Mouse (Mus musculus) ovary, postnatal 10 days (tissue): ENCODE data around the gene Alg14.

Source experiments
- DNase-seq: peaks from one replicate; pipeline ENCODE4 v3.0.0; 2022; ENCODE audit warnings: low spot score

The Alg14 gene

GRCm38 (mm10) chr3:121365131-121365530 is 73.6 kb downstream of the Alg14 start:
- no peak for DNase-seq

GRCm38 (mm10) chr3:121368616-121369015 is 77.0 kb downstream of the Alg14 start:
- DNase-seq: no peak

DNA sequence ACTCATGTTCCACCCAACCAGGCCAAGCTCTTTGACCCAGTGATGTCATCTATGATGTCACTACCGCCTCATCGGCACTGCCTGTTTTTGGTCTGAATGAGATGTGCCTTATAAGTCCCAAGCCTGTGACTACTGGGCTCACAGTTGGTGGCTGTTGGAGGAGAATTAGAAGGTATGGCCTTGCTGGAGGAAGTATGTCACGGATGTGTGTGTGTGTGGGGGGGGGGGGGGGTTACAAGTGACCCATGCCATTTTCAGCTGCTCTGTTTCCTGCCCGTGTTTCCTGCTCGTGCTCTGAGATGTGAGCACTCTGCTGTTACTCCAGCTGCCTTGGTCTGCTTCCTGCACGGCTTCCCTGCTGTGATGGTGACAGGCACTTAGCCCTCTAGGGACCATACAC is 77.9 kb downstream of the Alg14 start:
- DNase-seq: no peak

GRCm38 (mm10) chr3:121370301-121370700 is 78.7 kb downstream of the Alg14 start:
- no peak for DNase-seq

DNA sequence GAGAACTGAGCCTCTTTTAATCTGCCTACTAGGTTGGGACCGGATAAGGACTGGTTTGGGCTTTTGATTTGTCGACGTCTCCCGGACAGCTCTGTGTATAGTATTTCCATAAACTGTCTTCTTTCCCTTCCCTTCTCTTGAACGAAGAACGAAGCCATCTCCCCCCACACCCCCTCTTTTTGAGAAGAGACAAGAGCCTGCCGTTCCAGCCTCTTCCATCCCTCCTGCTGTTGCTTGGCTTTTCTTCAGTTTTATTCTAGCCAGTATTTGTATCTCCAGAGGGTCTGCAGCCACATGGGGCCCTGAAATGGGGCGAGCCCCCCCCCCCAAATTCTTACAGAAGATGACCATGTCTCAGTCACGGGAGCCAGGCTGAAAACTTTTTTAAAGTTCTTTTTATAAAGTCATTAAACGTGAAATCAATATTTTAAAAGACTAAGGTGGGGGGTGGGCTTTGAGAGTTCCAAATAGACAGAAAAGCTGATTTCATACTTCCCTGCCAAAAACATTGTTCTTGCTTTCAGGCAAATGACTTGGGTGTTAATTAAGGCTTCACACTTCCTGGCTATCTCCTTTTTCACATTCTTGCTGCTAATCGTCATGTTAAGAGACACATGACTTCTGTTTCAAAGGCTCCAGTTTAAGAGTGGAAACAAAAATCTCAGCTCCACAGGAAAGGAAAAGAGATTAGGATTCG is 79.4 kb downstream of the Alg14 start:
- no peak for DNase-seq

DNA sequence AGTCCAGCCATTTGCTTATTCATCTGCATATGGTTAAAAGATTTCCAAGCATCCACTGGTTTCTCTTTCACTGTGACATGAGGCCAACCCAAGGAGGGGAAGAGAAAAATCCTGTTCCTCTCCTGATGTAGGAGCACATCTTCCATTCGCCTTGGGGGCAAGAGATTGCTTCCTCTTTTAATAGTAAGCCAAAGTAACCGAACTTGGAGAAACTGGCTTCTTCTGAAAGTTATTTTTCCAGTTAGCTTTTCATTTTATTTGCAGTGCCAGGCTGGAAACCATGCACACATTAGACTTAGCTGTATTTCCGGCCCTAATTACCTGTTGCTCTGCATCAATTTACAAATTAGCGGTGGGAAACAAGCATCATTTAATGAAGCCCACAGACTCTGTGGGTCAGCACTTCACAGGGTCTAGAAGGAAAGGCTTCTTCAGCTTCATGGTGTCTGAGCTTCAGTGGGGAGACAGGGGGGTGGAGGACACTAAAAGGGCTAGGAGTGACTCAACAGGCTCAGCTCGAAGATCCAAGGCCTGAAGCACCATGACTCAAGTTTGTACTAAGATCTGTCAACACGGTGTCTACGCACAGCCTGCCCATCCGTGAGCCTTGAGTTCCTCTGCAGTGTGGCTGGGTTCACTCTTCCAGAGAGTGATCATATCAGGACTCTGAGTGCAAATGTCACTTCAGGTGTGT is 80.1 kb downstream of the Alg14 start:
- no peak for DNase-seq

DNA sequence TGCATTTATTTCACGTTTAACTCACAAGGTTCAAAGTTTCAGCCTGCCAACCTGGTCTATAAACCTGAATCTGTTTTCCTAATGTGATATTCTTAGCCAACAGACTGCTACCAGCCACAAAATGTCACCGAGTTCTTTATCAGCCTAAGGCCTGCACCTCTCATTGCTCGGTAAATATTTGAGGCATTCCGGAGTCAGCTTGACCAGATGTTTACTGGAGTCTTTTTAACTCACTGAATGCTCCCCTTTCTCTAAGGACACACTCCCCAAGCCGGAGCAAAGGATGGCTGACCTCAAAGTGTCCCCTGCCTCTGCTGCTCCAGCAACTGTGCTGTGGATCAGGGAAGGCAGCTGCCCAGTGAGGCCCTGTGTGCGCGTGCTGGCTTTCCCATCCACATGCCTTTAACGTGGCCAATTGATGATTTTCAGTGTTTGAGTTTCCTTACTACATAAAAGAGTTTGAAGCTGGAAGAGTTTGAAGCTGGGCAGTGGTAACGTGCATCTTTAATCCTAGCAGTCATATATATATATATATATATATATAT is 82.4 kb downstream of the Alg14 start:
- no peak for DNase-seq

GRCm38 (mm10) chr3:121375541-121376129 is 84.1 kb downstream of the Alg14 start:
- DNase-seq: no peak

GRCm38 (mm10) chr3:121378708-121379612 is 87.4 kb downstream of the Alg14 start:
- no peak for DNase-seq

DNA sequence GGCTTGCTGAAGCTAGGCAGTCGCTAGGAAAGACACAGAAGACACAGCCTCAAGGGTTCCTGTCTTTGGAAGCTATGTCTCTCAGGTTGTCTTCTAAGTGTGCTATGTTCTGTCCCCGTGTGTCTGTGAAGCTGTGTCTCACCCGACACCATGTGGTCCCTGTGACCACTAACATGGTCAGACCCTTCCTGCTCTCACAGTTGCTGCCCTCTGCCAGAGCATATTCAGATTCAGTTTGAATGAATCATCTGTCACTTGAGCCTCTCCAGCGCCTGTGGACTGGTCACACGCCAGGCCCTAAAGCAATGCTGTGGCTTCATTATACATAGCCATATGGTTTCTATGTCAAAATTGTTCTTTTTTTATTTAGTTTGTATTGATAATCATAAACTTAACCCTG is 88.1 kb downstream of the Alg14 start:
- DNase-seq: no peak

DNA sequence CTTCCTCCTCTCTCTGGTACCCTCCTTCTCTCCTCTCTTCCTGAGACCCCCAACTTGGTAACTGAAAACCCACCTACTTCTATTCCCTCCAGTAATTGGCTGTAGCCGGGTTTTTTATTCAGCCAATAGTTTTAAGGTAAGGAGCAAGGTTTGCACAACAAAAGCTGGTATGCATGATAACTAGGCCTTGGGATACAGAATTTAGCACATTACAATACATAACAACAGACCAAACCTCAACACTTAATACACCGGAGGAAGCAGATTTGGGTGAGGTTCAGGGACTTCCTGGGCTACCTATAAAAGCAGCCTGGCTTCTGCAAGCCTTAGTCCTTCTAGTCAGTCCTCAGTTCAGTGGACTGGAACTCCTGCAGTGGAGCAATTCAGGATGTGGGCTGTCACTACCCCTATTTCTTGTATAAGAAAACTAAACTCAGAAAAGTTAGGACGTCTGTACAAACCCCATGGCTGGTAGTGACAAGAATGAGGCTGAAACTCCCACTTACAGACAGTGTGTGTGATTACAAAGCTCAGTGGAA is 96.0 kb downstream of the Alg14 start:
- no peak for DNase-seq

GRCm38 (mm10) chr3:121389366-121389765 is 97.8 kb downstream of the Alg14 start:
- DNase-seq: no peak

DNA sequence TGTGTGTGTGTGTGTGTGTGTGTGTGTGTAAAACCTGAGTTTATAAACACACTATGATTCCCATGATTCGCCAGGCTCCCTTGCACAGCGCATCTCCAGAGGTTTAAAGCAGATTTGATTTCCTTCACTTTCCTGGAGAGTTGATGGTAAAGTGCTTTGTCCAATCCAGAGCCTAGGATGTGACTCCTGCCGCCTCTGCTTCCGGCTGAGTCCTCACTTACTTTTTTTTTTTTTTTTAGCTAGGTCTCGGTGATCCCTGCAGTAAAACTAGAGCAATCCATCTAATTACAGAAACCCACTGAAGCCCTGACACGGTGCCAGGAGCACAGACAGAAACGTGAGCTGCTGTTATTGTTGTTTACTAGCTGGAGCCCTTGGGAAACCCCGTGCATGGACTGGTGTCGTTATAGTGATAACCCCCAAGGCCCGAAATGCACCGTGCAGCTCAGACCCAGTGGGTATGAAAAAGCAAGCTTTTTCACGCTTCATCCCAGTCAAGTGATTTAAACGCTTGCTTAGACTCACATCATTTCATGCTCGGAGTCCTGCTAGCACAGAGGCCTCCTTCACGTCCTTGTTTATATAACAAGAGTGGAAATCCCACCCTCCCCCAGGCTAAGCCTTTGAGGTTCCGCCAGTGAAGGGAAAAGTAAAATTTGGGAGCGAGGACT is 98.4 kb downstream of the Alg14 start:
- DNase-seq: no peak

- DNase-seq: no peak
These were observed 99.2 kb downstream of the Alg14 start for GRCm38 (mm10) chr3:121390724-121391123.

DNA sequence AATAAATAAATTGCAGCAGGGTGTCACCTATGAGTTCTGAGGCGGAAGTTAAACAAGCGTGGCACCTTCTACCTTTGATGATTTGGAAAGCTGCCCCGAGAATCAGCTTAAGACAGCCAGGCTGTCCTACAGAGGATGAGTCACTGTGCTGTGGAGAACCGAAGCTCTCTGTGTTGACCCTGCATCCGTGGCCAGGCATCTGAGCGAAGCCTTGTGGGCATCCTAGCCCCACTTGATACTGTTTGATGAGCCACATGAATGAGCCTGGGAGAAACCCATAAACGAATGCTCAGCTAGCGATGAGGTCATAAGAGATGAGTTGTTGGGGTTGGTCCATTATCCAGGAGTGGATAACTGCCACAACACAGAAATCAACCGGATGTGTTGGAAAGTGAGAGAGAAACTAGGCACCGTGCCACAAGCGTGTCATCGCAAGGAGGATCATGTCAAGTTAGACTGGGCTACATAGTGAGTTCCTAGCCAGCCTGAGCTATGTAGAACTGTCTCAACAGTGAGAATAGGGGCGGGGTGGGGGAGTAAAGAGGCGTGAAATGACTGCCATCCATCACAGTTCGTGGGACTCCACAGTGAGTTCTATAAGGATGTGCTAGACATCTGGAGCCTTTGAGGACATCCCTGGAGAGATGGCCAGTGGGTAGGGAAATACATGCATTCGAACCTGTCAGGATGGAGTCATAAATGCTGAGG is 104.2 kb downstream of the Alg14 start:
- DNase-seq: no peak

GRCm38 (mm10) chr3:121396561-121396960 is 105.0 kb downstream of the Alg14 start:
- DNase-seq: no peak

DNA sequence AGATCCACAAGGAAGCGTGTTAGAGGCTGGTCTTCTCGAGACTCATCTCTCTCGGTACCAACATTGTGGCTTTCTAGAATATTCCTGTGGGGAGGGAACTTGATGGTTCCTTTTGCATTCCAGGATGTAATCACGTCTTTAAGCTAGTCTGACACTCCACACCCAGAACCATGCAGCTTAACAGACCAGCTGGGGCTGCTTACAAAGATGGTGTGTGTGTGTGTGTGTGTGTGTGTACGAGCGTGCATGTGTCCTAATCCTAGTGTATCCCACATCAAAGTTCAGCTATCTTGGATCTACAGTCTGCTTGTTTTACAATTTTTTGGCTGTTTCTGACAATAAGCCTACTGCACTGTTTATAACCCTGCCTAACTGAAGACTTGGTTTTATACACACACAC is 105.4 kb downstream of the Alg14 start:
- no peak for DNase-seq

GRCm38 (mm10) chr3:121401384-121401783 is 109.8 kb downstream of the Alg14 start:
- no peak for DNase-seq

DNA sequence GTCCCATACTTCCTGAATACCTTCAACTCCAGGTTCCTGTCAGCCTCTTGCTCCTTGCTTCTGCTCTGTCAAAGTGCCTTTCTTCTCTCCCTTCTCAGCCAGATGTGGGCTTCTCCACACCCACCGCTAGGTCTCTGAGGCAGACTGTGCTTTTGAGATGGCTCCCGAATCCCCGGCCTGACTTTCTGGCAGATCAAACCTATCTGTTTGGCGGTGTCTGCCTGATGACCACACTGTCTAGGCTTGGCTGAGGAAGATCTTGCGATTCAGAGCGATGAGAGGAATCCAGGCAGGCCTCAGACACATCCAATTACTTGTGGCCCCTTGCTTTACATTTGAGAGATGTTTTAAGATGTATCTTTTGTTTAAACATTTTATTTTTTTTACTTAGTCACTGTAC is 110.5 kb downstream of the Alg14 start:
- DNase-seq: no peak

DNA sequence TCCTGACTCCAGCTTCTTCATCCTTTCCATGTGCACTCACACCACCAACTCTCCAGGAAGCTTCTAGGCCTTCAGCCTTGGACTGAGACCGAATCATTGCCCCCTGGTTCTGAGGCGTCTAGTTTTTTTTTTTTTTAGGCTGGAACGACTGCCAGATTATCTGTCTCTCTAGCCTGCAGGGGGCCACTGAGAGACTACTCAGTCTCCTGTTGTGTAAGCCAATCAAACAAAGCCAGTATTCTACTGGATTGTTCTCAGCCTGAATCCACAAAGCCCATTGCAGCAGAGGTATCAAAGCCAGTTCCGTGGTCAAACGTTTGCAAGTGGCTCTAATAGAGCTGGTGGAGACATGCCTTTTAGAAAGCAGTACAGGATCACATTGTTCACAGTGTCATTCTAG is 111.9 kb downstream of the Alg14 start:
- no peak for DNase-seq

- no peak for DNase-seq
These were observed 113.5 kb downstream of the Alg14 start for GRCm38 (mm10) chr3:121405101-121405500.
